Mouse (Mus musculus) thymus, postnatal 25 days (tissue): Measurements from ENCODE around the gene Nucb2.

Experiments
- DNase-seq: peaks from one replicate; pipeline ENCODE4 v3.0.0; 2022

Nucb2 gene

GRCm38 (mm10) chr7:116524577-116524976, 20.4 kb downstream of the Nucb2 start:
- DNase-seq: no peak

DNA sequence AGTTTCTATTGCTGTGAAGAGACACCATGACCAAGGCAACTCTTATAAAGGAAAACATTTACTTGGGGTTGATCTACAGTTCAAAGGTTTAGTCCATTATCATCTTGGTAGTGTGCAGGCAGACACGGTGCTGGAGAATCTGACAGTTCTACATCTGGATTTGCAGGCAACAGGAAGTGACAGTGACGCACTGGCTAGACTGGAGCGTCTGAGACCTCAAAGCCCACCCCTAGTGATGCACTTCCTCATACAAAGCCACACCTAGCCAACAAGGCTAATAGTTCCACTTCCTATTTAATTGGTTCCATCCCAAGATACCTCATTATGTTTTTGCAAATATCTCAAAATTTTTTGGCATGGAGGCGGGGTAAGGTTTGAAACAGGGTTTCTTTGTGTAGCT, 25.6 kb downstream of the Nucb2 start:
- DNase-seq: no peak

GRCm38 (mm10) chr7:116530470-116530869, 26.3 kb downstream of the Nucb2 start:
- no peak for DNase-seq

DNA sequence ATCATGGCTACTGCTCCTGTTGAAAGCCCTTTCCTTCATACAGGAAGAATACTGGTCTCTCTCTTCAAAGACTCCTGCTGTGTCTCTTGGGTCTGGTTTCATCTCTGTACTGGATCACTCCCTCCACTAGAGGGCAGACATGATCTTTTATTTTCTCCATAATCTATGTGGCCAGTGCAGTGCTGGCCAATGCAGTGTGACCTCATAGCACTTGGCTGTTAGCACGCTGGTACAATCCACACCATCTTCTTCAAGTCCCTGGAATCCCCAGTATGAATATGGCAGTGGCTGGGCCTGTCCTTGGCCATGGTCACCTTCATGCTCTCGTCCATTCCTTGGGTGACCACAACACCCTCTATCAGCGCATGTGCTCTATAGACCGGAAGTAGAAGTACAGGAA, 27.1 kb downstream of the Nucb2 start:
- DNase-seq: peak; percentile 7

GRCm38 (mm10) chr7:116556834-116557233, 52.7 kb downstream of the Nucb2 start:
- no peak for DNase-seq

GRCm38 (mm10) chr7:116574551-116574950, 70.4 kb downstream of the Nucb2 start:
- DNase-seq: no peak
